Mouse (Mus musculus): Measurements from ENCODE around the gene Tmem176a. TPM values are rescaled to one million over a fixed set of nuclear protein-coding genes. Genes with fewer than 3 reads are reported as not detected.

Gene Tmem176a
- polyA plus RNA-seq, 1 experiment from 2014 or later: 23.8 TPM

DNA sequence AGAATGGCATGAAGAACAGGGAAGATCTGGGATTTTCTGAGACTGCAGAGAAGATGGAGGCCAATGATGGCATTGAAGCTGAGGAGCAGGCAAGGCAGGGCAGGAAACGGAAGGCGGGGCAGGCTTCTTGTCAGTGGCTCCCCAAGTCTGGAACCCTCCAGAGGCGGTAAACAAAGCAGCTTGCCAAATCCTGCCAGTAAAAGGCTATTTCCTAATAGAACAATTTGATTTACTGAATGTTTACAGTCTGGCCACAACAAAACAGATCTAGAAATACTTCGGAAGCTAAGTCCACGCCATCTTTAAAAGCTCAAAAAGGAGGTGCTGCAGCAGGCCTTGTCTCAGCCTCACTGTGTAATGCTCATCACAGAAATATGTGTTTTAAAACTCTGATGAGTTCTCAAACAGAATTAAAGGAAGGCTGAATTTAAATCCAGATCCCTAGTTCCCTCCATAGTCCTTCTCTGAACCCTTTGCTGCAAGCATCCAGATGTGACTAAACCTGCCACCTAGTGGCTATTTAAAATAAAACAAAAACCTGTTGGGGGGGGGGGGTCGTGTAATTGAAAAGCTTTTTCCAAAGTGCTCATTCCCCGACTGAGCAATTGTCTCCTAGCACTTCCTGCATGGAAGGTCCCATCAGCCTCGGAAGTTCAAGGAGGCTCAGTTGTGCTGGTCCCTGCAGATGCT lies 17.0 kb downstream of the Tmem176a start:
- DNase-seq (ENCODE audit: low spot score): peak; percentile 22
- Histone ChIP-seq H3K9me3 (replicated peaks; ENCODE audit: control insufficient read depth, low read length) (no peaks in the 10 kb centered on the region), H3K4me1 (ENCODE audit: control insufficient read depth, insufficient read depth, low read length) (no peaks in the 10 kb centered on the region), H3K4me2 (ENCODE audit: low read length) (no peak overlapping the region), H3K36me3 (ENCODE audit: control insufficient read depth, insufficient read depth, low read length) (no peaks in the 10 kb centered on the region), H3K4me3 (ENCODE audit: low read depth, low read length) (no peak overlapping the region), H3K9ac (ENCODE audit: low read length) (no peak overlapping the region), H3K27ac (ENCODE audit: low read depth, low read length) (no peak overlapping the region), H3K27me3 (replicated peaks; ENCODE audit: control insufficient read depth, insufficient read depth, low read length) (no peaks in the 10 kb centered on the region)
- 48% methylated on average over 8 of the region's 8 CpGs for WGBS
- no peak for ATAC-seq

- Histone ChIP-seq H3K9me3 (replicated peaks; ENCODE audit: control insufficient read depth, low read length) (no peaks in the 10 kb centered on the region), H3K4me2 (ENCODE audit: low read length) (peak overlapping the region; percentile 32; the same call in 1 of the 2 replicates), H3K4me3 (ENCODE audit: low read depth, low read length) (no peak overlapping the region), H3K4me1 (ENCODE audit: control insufficient read depth, insufficient read depth, low read length) (no peaks in the 10 kb centered on the region; the same call in 1 of the 2 replicates), H3K36me3 (ENCODE audit: control insufficient read depth, insufficient read depth, low read length) (no peaks in the 10 kb centered on the region), H3K27ac (ENCODE audit: low read depth, low read length) (no peak overlapping the region), H3K27me3 (replicated peaks; ENCODE audit: control insufficient read depth, insufficient read depth, low read length) (peaks cover 11% of the 10 kb centered on the region), H3K9ac (ENCODE audit: low read length) (no peak overlapping the region)
- peak; percentile 73 for DNase-seq (ENCODE audit: low spot score)
- 10% methylated on average over 23 of the region's 23 CpGs for WGBS
- ATAC-seq: peak; percentile 46; the same call in 1 of the 2 replicates
These were observed 19.6 kb downstream of the Tmem176a start for GRCm38 (mm10) chr6:48860130-48860815.

GRCm38 (mm10) chr6:48860851-48861250 lies 20.1 kb downstream of the Tmem176a start:
- H3K9me3 ChIP-seq (replicated peaks; ENCODE audit: control insufficient read depth, low read length): no peaks in the 10 kb centered on the region
- no peak for DNase-seq (ENCODE audit: low spot score)
- no peak for ATAC-seq
- H3K9ac ChIP-seq (ENCODE audit: low read length): no peak overlapping the region
- H3K36me3 ChIP-seq (ENCODE audit: control insufficient read depth, insufficient read depth, low read length): no peaks in the 10 kb centered on the region
- no peak overlapping the region for H3K4me2 ChIP-seq (ENCODE audit: low read length)
- 78% methylated on average over 1 of the region's 1 CpGs for WGBS
- no peak overlapping the region for H3K27ac ChIP-seq (ENCODE audit: low read depth, low read length)
- H3K4me3 ChIP-seq (ENCODE audit: low read depth, low read length): no peak overlapping the region
- peaks cover 11% of the 10 kb centered on the region for H3K27me3 ChIP-seq (replicated peaks; ENCODE audit: control insufficient read depth, insufficient read depth, low read length)
- H3K4me1 ChIP-seq (ENCODE audit: control insufficient read depth, insufficient read depth, low read length): no peaks in the 10 kb centered on the region; the same call in 1 of the 2 replicates

GRCm38 (mm10) chr6:48861616-48862280 lies 21.0 kb downstream of the Tmem176a start:
- WGBS: 67% methylated on average over 12 of the region's 12 CpGs
- Histone ChIP-seq H3K4me1 (ENCODE audit: control insufficient read depth, insufficient read depth, low read length) (no peaks in the 10 kb centered on the region; the same call in 1 of the 2 replicates), H3K27ac (ENCODE audit: low read depth, low read length) (no peak overlapping the region), H3K4me3 (ENCODE audit: low read depth, low read length) (no peak overlapping the region), H3K36me3 (ENCODE audit: control insufficient read depth, insufficient read depth, low read length) (no peaks in the 10 kb centered on the region), H3K4me2 (ENCODE audit: low read length) (no peak overlapping the region), H3K27me3 (replicated peaks; ENCODE audit: control insufficient read depth, insufficient read depth, low read length) (peaks cover 11% of the 10 kb centered on the region), H3K9ac (ENCODE audit: low read length) (no peak overlapping the region), H3K9me3 (replicated peaks; ENCODE audit: control insufficient read depth, low read length) (no peaks in the 10 kb centered on the region)
- DNase-seq (ENCODE audit: low spot score) (no peak), ATAC-seq (no peak)

DNA sequence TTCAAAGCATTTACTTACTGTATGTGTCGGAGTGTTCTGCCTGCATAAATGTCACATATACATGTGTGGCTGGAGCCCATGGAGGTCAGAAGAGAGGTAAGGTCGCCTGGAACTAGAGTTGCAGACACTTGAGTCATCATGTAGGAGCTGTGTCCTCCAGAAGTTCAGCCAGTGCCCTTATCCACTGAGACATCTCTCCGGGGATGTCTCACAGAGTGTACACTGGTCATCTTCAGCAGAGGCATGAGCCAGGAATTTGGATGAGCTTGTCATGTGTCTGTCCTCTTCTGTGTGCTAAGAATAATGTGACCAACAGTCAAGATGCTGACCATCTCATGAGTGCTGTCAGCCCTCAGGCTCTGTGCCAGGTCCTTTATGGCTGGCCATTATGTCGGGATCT lies 22.1 kb downstream of the Tmem176a start:
- 79% methylated on average over 4 of the region's 4 CpGs for WGBS

GRCm38 (mm10) chr6:48863488-48863887 lies 22.8 kb downstream of the Tmem176a start:
- Histone ChIP-seq H3K9me3 (replicated peaks; ENCODE audit: control insufficient read depth, low read length) (no peaks in the 10 kb centered on the region), H3K27me3 (replicated peaks; ENCODE audit: control insufficient read depth, insufficient read depth, low read length) (peaks cover 17% of the 10 kb centered on the region), H3K4me3 (ENCODE audit: low read depth, low read length) (no peak overlapping the region), H3K36me3 (ENCODE audit: control insufficient read depth, insufficient read depth, low read length) (no peaks in the 10 kb centered on the region), H3K4me1 (ENCODE audit: control insufficient read depth, insufficient read depth, low read length) (peaks cover 6% of the 10 kb centered on the region), H3K4me2 (ENCODE audit: low read length) (no peak overlapping the region), H3K9ac (ENCODE audit: low read length) (no peak overlapping the region), H3K27ac (ENCODE audit: low read depth, low read length) (no peak overlapping the region)
- DNase-seq (ENCODE audit: low spot score) (no peak), ATAC-seq (no peak)
- WGBS: 92% methylated on average over 7 of the region's 7 CpGs

More for the DNA sequence above, 22.1 kb downstream of the Tmem176a start:
- peaks cover 6% of the 10 kb centered on the region for H3K4me1 ChIP-seq (ENCODE audit: control insufficient read depth, insufficient read depth, low read length)
- no peak overlapping the region for H3K4me3 ChIP-seq (ENCODE audit: low read depth, low read length)
- H3K36me3 ChIP-seq (ENCODE audit: control insufficient read depth, insufficient read depth, low read length): no peaks in the 10 kb centered on the region
- H3K9ac ChIP-seq (ENCODE audit: low read length): no peak overlapping the region
- peaks cover 12% of the 10 kb centered on the region for H3K27me3 ChIP-seq (replicated peaks; ENCODE audit: control insufficient read depth, insufficient read depth, low read length)
- ATAC-seq (no peak), DNase-seq (ENCODE audit: low spot score) (no peak)
- H3K9me3 ChIP-seq (replicated peaks; ENCODE audit: control insufficient read depth, low read length): no peaks in the 10 kb centered on the region
- H3K27ac ChIP-seq (ENCODE audit: low read depth, low read length): no peak overlapping the region
- H3K4me2 ChIP-seq (ENCODE audit: low read length): no peak overlapping the region

DNA sequence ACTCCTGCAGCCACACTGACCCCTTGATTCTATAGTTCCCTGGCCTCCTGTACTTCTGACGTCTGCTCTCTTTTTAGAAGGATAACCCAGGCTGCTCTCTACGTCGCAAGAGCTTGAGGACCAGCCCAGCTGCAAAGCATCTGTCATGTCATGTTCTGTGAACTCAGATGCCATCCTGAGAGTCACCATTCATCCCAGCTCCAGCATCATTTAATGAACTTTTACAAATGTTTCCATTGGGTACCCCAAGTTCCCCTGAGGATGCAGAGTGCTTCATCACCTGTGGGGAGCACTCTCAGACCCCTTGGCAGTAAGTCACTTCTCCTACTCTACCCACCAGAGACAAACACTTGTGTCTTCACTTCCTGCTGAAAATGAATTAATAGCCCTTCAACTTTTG lies 23.5 kb downstream of the Tmem176a start:
- DNase-seq (ENCODE audit: low spot score) (no peak), ATAC-seq (no peak)
- no peaks in the 10 kb centered on the region for H3K36me3 ChIP-seq (ENCODE audit: control insufficient read depth, insufficient read depth, low read length)
- no peak overlapping the region for H3K9ac ChIP-seq (ENCODE audit: low read length)
- H3K4me3 ChIP-seq (ENCODE audit: low read depth, low read length): no peak overlapping the region
- H3K9me3 ChIP-seq (replicated peaks; ENCODE audit: control insufficient read depth, low read length): no peaks in the 10 kb centered on the region
- peaks cover 21% of the 10 kb centered on the region for H3K27me3 ChIP-seq (replicated peaks; ENCODE audit: control insufficient read depth, insufficient read depth, low read length)
- no peak overlapping the region for H3K27ac ChIP-seq (ENCODE audit: low read depth, low read length)
- H3K4me2 ChIP-seq (ENCODE audit: low read length): no peak overlapping the region
- peaks cover 6% of the 10 kb centered on the region for H3K4me1 ChIP-seq (ENCODE audit: control insufficient read depth, insufficient read depth, low read length)
- 66% methylated on average over 3 of the region's 3 CpGs for WGBS

DNA sequence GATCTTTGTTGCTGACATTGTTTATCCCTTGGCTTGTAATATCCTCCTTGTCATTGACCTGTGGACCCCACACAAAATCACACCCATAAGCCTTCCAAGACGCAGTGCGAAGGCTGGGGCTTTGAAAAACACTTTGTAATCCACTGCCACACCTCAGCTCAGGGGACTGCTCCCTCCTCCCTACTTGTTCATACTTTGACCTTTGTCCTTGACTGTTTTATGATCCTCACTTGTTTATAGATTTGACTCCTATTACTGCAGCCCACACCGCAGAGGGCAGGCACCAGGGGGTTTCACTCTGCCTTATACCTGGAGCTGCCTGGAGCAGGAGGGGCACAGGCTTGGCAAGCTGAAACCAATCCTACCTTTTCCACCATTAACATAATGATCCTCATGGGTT lies 24.0 kb downstream of the Tmem176a start:
- H3K9ac ChIP-seq (ENCODE audit: low read length): no peak overlapping the region
- 86% methylated on average over 3 of the region's 3 CpGs for WGBS
- peaks cover 23% of the 10 kb centered on the region for H3K27me3 ChIP-seq (replicated peaks; ENCODE audit: control insufficient read depth, insufficient read depth, low read length)
- no peaks in the 10 kb centered on the region for H3K9me3 ChIP-seq (replicated peaks; ENCODE audit: control insufficient read depth, low read length)
- peaks cover 6% of the 10 kb centered on the region for H3K4me1 ChIP-seq (ENCODE audit: control insufficient read depth, insufficient read depth, low read length)
- no peak overlapping the region for H3K27ac ChIP-seq (ENCODE audit: low read depth, low read length)
- no peaks in the 10 kb centered on the region for H3K36me3 ChIP-seq (ENCODE audit: control insufficient read depth, insufficient read depth, low read length)
- no peak for ATAC-seq
- DNase-seq (ENCODE audit: low spot score): no peak
- H3K4me3 ChIP-seq (ENCODE audit: low read depth, low read length): no peak overlapping the region
- H3K4me2 ChIP-seq (ENCODE audit: low read length): no peak overlapping the region

Measured in forebrain, embryonic 14.5 days (tissue).